Mouse (Mus musculus): ENCODE results near the gene Acaca. TPM values are rescaled to one million over a fixed set of nuclear protein-coding genes. Genes with fewer than 3 reads are reported as not detected.

The Acaca gene
- total RNA-seq, 4 experiments from 2014 or later: 14.3 to 18.9 (median 16.8) TPM

DNA sequence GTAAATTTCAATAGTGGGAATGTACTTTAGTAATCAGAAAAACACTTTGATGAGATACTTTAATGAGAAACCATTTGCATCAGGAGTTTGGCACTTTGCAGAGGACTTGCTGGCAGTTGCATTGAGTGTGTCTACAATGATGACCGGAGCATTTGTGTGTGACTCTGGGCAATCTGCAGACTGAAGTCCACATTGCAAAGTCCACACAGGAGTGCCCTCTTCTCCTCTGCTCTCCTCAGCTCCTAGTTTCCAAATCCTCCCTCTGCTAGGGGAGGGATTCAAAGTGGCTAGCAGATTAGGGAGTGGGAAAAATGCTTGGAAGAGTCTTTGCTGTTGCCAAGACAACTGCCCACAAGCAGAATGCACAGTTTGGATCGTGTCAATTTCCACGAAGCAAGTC is 16.6 kb downstream of the Acaca start:
- no peak for DNase-seq (ENCODE audit: low spot score)

DNA sequence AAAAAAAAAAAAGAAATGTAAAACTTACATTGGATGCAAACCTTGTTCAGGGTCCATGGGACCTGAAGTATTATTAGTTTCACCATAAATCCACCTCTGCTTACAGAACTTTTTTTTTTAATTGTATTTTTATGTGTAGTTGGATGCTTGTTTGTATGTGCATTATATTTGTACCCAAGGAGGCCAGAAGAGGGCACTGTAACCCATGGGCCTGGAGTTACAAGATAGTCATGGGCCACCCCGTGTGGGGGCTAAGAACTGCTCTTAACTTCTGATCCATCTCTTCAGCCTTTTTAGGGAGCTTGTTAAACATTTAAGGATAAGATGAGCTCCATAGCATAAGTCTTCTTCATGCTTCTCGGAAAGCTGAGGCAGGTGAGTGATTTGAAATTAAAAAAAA is 21.4 kb downstream of the Acaca start:
- DNase-seq (ENCODE audit: low spot score): no peak

DNA sequence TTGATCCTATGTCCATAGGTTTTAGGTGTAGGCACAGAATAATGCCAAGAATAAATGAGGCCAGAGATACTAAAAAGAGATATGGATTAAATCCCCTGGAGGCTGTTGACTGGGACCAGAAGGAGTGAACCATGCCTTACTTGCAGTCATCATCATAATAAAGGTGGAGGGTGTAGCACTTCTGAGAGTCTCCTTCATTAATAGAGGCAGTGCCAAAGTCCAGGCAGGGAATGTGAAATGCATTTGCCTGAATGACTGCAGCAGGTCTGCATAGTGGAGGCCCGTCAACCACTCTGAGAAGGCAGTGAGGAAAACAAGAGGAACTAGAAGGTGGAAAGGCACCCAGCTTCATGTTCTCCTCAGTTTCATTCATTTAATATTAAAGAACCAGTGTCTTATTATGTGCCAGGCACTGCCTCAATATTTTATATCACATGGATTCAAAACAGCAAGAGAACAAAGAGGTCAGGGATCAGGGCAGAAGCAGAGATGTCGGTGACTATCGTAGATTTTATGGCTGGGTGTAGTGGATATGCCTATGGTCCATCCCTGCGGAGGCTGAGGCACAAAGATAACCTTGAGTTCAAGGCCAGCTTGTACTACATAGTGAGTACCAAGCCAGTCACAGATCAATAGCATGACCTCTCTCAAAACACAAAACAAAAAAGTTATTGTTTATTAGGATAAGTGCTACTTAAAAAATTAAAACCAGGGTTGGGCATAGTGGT is 27.2 kb downstream of the Acaca start:
- no peak for DNase-seq (ENCODE audit: low spot score)

GRCm38 (mm10) chr11:84164123-84164522 is 34.7 kb downstream of the Acaca start:
- no peak for DNase-seq (ENCODE audit: low spot score)

DNA sequence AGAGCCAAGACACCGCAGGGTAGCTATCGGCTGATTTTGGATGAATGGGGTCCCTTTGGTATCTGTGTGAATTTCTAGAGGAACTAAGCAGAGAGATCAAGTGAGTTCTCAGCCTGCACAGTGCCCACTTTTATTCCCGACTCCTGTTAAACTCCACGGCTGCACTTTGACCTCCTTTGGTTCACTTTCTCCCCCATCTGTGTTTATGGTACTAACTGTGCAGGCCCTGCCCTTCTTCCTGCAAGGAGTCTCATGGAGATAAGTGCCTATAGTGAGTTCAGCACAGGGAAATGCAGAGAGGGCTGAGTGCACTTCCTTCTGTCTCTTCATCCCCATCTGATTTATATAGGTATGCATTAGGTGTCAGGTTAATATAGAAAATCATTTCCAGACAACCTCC is 35.1 kb downstream of the Acaca start:
- DNase-seq (ENCODE audit: low spot score): no peak

DNA sequence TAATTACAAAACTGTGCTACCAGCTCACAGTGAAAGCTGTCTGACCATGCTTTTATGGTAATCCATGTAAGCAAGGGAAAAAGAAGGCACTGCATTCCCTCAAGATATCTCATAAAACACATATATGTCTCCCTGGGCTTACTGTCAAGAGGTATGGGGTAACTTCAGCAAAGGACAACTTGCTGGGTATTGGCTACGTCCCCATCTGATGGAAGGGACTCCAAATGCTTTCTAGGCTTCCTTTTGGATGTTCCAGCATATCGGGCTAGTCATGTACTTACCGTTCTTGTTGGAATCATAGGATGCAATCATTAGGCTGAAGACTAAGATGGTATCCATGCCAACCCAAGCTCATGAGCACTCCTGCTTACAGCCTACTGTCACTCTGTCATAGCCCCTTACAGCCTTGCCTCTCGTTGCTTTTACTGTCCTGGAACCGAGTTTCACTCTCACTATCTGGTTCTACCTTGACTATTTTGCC is 37.6 kb downstream of the Acaca start, which contains the start of gene Gm11437:
TSS of gene Gm11437 (minus strand) at position 431 of the 481 bp plus-strand sequence.
- no peak for DNase-seq (ENCODE audit: low spot score)

DNA sequence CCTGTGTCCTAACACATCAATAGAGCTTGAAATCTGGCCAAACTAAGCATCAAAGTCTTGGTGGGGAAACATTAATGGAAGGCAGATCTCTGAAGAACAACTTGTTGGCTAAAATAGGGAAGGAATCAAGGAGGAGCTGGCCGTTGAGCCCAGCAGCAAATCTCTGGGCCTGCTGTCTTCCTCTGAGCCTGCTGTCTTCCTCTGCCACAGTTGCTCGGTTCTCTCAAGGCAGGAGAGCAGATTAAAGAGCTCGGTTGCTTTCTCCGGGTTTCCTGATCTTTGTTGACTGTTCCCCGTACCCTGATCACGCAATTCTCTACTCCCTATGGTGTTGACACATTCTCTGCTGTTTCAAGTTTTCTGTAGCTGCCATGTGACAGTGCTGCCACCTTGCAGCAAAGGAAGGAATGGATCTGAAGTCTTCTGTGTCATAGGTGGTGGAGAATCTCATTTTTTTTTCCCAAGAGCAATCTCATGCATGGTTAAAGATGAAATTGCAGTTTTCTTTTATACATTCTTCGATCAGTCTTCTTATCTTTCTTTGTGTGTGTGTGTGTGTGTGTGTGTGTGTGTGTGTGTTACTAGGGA is 39.3 kb downstream of the Acaca start:
- peak; percentile 19 for DNase-seq (ENCODE audit: low spot score)

GRCm38 (mm10) chr11:84172539-84173435 is 43.3 kb downstream of the Acaca start:
- no peak for DNase-seq (ENCODE audit: low spot score)

GRCm38 (mm10) chr11:84178571-84178970 is 49.1 kb downstream of the Acaca start:
- no peak for DNase-seq (ENCODE audit: low spot score)

GRCm38 (mm10) chr11:84179226-84179953 is 49.9 kb downstream of the Acaca start:
- peak; percentile 93 for DNase-seq (ENCODE audit: low spot score)

DNA sequence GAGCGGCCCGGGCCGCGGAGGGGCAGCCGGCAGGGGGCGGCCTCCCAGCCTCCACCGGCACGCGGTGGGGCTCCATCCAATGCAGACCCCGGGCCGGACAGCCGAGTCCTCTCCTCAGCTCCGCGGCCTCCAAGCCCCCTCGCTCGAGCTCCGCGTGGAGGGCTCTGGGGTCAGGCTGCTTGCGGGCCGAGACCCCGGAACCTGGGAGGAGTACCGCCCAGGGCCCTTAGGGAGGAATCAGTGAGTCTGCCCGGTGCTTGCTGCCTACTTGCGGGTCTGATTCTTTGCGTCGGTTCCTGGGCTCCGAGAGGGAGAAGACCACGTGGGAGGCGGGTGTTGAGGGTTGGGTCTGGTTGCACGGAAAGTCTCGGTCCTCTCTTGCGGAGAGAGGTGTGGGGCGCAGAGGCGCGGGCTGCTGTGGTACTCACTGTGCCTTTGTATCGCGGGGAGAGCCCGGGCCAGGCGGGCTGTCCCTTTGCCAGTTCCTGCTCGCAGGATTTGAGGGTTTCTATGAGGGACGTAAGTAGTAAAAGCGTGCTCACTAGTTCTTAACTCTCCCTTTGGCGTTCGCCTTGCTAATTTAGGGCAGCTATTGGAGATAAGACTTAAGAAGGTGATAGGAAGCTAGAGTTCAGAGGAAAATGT is 50.6 kb downstream of the Acaca start:
- peak; percentile 37 for DNase-seq (ENCODE audit: low spot score)

- DNase-seq (ENCODE audit: low spot score): no peak
These were observed 51.8 kb downstream of the Acaca start for GRCm38 (mm10) chr11:84181286-84181685.

DNA sequence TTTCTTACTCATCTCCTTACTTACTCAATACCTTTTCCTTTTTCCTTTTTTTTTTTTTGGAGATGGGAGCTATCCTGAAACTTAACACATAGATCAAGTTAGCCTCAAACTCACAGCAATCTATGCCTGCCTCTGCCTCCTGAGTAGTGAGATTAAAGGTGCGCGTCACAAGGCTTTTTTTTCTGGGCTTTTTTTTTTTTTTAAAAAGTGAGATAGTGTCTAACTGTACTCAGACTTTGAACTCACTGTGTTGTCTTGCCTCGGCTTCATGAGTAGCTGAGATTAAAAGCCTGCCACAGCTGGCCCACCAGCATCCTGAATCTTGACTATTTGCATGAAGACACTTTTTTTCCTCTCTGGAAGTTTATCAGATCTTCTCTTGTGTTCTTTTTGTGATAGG is 59.1 kb downstream of the Acaca start:
- DNase-seq (ENCODE audit: low spot score): no peak

DNA sequence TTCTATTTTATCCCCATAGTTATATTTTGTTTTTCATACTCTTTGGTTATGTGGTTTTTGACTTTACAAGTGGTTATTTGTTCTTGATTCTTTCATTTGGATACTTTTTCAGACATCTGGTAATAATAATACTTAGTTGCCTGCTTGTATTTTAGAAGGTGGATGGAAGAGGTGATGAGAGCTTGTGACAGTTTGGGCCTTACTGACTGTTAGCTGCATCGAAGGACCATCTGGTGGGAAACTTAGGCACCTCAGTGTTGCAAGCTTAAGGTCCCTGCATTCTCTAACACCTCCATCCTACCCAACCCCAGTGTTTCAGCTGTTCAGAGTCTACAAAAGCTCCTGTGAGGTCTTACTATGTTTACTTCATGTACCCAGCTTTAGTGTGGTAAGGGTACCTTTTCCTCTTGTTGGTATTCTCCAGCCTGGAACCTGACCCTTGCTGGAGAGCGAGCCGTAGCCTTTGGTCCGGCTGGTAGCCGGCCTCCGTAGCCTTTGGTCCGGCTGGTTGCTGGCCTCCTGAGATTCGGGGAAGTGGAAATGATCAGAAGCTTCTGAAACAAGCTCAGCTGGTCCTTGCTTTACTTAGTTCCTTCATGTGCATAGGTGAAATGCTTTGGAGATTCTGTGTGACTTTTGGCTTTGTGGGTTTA is 61.2 kb downstream of the Acaca start:
- no peak for DNase-seq (ENCODE audit: low spot score)

DNA sequence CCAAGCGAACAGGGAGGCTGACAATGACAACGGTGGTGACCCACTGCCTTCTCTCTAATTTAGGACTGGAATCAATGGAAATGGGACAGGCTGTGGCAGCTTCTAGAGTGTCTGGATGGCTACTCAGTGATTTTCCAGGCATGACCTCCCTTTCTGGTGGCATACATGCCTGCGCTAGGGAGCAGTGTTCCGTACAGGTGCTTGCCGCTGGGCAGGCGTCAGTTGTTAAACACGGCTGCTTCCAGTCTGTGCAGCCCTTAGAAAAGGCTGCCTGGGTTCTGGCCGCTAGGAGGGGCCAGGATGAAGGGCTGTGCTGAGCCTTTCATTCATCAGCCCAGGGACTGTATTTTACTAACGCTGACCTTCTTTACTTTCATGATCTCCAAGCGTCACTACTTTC is 63.8 kb downstream of the Acaca start:
- no peak for DNase-seq (ENCODE audit: low spot score)

DNA sequence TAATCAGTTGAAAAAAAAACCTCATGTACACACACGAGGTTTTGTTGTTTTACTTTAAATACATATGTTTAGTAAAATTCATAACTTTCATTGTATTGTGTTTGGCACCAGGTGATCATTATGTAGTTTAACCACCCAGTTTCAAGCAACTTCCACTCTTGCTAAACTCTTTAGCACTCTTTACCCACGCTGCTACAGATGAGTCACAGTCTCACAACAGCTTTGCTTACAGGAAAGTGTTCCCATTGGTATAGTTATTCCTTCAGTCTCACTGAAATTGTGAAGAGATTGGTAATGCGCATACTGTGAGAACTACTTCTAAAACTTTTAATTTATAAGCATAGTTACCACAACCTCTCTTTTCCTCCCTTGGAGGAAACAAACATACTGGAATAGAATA is 65.3 kb downstream of the Acaca start:
- no peak for DNase-seq (ENCODE audit: low spot score)

DNA sequence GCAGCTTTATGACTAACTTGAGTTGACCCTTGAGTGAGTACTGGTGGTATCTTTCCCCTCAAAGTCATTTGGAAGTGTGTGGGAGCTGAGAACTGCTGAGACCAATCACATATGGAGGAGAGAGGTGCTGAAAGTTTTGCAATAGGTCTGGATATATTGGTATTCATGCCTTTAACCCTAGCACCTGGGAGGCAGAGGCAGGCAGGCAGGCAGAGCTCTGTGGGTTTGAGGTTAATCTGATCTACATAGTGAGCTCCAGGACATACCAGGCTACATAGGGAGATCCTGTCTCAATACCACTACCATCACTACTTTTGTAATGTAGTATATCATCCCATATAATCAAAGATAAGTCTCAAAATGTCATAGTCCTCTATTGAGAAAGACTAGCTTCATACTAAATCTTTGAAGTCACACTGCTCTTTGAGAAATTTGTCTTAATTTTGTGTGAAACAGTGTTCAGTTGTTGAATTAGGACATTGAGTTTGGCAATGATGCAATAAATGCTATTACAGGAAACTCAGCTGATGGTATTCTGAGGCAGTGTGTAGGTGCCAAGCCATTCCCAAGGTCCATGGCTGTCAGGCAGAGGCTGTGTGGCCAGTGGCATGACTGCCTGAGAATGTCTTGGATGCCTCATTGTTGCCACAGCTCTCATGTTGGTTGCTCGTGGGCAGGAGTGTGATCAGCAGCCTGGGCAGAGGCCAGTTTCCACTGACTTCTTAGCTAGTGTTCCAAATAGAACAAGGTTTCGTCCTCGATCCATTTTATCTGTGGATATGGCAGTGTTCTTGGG is 68.3 kb downstream of the Acaca start:
- DNase-seq (ENCODE audit: low spot score): peak; percentile 19

DNA sequence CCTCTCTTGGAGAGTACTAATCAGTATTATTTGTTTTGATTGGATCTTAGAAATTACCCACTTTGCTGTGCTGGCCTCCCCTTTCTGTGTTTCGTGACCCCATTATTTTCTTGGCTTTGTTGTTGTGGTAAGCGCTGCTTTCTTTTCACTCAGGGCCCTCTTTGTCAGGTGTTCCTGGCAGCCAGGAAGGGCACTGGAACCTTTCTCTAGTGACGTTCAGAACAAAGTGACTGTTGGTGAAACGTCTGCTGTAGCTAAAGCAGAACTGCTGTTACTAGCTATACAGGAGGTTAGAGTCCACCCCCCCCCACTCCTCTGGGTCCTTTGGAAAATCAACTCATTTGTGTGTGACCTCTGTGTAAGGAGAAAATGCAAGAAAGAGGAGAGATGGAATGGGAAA is 76.3 kb downstream of the Acaca start:
- DNase-seq (ENCODE audit: low spot score): no peak

- DNase-seq (ENCODE audit: low spot score): no peak
These were observed 81.4 kb downstream of the Acaca start for GRCm38 (mm10) chr11:84210876-84211275.

DNA sequence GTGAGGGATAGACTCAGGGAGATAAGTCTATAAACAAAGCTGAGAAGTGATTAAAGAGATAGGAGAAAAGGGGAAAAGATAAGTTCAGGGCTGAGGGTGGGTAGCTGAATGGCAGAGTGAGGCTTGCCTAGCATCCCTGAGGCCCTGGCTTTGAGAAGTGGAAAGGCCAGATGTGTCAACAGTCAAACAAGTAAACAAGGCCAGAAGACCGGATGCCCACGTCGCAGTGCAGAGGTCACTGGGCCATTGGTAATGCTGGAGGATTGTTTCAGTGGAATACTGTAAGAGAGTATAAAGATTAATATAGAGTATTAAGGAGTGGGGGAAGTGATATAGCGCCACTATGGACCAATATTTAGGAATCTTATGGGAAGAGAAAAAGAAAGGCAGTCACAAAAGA is 89.5 kb downstream of the Acaca start:
- DNase-seq (ENCODE audit: low spot score): no peak
